Mouse (Mus musculus): ENCODE results near the gene Car10. TPM values are rescaled to one million over a fixed set of nuclear protein-coding genes. Genes with fewer than 3 reads are reported as not detected.

Gene Car10
- polyA plus RNA-seq, 2 experiments from 2014 or later = 0.12 TPM; not detected in 1

- no peak for ATAC-seq
These were observed 403.8 kb downstream of the Car10 start for GRCm38 (mm10) chr11:93501671-93502070.

GRCm38 (mm10) chr11:93502864-93503263, 405.0 kb downstream of the Car10 start:
- no peak for ATAC-seq

- no peak for ATAC-seq
These were observed 405.6 kb downstream of the Car10 start for GRCm38 (mm10) chr11:93503469-93503868.

- no peak for ATAC-seq
These were observed 411.9 kb downstream of the Car10 start for GRCm38 (mm10) chr11:93509527-93510235.

GRCm38 (mm10) chr11:93512843-93513242, 415.0 kb downstream of the Car10 start:
- ATAC-seq = no peak

- no peak for ATAC-seq
These were observed 416.6 kb downstream of the Car10 start for GRCm38 (mm10) chr11:93514396-93514795.

GRCm38 (mm10) chr11:93515566-93515965, 417.7 kb downstream of the Car10 start:
- ATAC-seq = no peak

- no peak for ATAC-seq
These were observed 418.4 kb downstream of the Car10 start for GRCm38 (mm10) chr11:93516216-93516615.

GRCm38 (mm10) chr11:93516946-93517345, 419.1 kb downstream of the Car10 start:
- ATAC-seq = no peak

GRCm38 (mm10) chr11:93522501-93522900, 424.7 kb downstream of the Car10 start:
- ATAC-seq = no peak

- no peak for ATAC-seq
These were observed 428.1 kb downstream of the Car10 start for GRCm38 (mm10) chr11:93525921-93526320.

GRCm38 (mm10) chr11:93531029-93531680, 433.3 kb downstream of the Car10 start:
- no peak for ATAC-seq

- no peak for ATAC-seq
These were observed 438.4 kb downstream of the Car10 start for GRCm38 (mm10) chr11:93536244-93536643.

GRCm38 (mm10) chr11:93548904-93549303, 451.1 kb downstream of the Car10 start:
- no peak for ATAC-seq

- ATAC-seq = no peak
These were observed 453.1 kb downstream of the Car10 start for GRCm38 (mm10) chr11:93550908-93551307.

- ATAC-seq = no peak
These were observed 461.3 kb downstream of the Car10 start for GRCm38 (mm10) chr11:93559118-93559517.

GRCm38 (mm10) chr11:93560570-93560969, 462.7 kb downstream of the Car10 start:
- ATAC-seq = no peak

GRCm38 (mm10) chr11:93562330-93562865, 464.6 kb downstream of the Car10 start:
- no peak for ATAC-seq

- ATAC-seq = no peak
These were observed 467.9 kb downstream of the Car10 start for GRCm38 (mm10) chr11:93565756-93566155.

- no peak for ATAC-seq
These were observed 474.3 kb downstream of the Car10 start for GRCm38 (mm10) chr11:93571917-93572641.

GRCm38 (mm10) chr11:93577441-93577840, 479.6 kb downstream of the Car10 start:
- no peak for ATAC-seq

GRCm38 (mm10) chr11:93579626-93580025, 481.8 kb downstream of the Car10 start:
- no peak for ATAC-seq

GRCm38 (mm10) chr11:93581326-93581725, 483.5 kb downstream of the Car10 start:
- no peak for ATAC-seq
